Mouse (Mus musculus): Measurements from ENCODE around the gene Fam234a. TPM values are rescaled to one million over a fixed set of nuclear protein-coding genes. Genes with fewer than 3 reads are reported as not detected.

Fam234a gene
- polyA plus RNA-seq, 2 experiments from 2014 or later = 20.9 to 21.3 TPM

DNA sequence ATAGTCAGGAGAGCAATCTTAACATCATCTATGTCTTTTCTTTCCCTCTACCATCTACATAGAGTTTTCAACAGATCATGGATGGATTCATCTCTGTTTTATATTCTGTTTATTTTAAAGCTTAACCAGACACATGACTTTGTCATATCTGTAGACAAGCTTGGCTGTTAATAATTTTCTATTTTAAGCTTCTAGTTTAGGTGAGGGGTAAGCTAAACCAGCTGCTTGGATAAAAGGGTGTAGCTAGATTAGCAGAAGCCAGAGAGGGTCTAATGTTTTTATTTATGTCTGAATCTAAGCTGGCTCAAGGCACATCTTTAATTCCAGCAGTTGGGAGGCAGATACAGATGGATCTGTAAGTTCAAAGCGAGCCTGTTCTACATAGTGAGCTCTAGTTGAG lies 81.3 kb downstream of the Fam234a start:
- ATAC-seq = no peak

Other genes starting within 250 kb of the Fam234a start
- gene Rab11fip3, start 174.7 kb downstream of the Fam234a start, polyA plus RNA-seq (2017; shearing (Covaris generic)) = 1 to 10 TPM; 2.4 to 2.7 TPM
- 10 to 100 TPM; 12.9 to 25.7 TPM for gene Decr2, start 153.9 kb downstream of the Fam234a start, polyA plus RNA-seq (2017; shearing (Covaris generic))
- gene Nme4, start 148.6 kb downstream of the Fam234a start, polyA plus RNA-seq (2017; shearing (Covaris generic)) = 1 to 10 TPM; 1.6 TPM
- 1 to 10 TPM; 4.8 to 4.9 TPM for gene Tmem8, start 130.9 kb downstream of the Fam234a start, polyA plus RNA-seq (2017; shearing (Covaris generic))
- gene Mrpl28, start 120.7 kb downstream of the Fam234a start, polyA plus RNA-seq (2017; shearing (Covaris generic)) = 100 to 1,000 TPM; 111 to 135 TPM
- gene Axin1, start 105.6 kb downstream of the Fam234a start, polyA plus RNA-seq (2017; shearing (Covaris generic)) = 10 to 100 TPM; 10.5 to 13.5 TPM
- not detected for gene Pdia2, start 45.2 kb downstream of the Fam234a start, polyA plus RNA-seq (2017; shearing (Covaris generic))
- gene Rgs11, start 41.3 kb downstream of the Fam234a start, polyA plus RNA-seq (2017; shearing (Covaris generic)) = 1 to 10 TPM; 2.9 to 8.9 TPM
- not detected for gene Arhgdig, start 36.5 kb downstream of the Fam234a start, polyA plus RNA-seq (2017; shearing (Covaris generic))
- gene Luc7l, start 8.7 kb upstream of the Fam234a start, polyA plus RNA-seq (2017; shearing (Covaris generic)) = 10 to 100 TPM; 47.9 to 51.0 TPM
- under 1 TPM; 0.33 to 0.57 TPM for gene Neurl1b, start 170.6 kb upstream of the Fam234a start, polyA plus RNA-seq (2017; shearing (Covaris generic))